Mouse (Mus musculus): ENCODE data around the gene Filip1.
"Not testable (repeated sequence)": the region's sequence is repeated elsewhere in the genome, so short reads cannot be mapped to it uniquely, and the experiment has no call there.

The Filip1 gene

GRCm38 (mm10) chr9:80012751-80013150 is at the start of gene Filip1:
Gene Filip1, minus strand, starts transcription at chr9:80012851.
- no peak for DNase-seq (ENCODE audit: low spot score in 2 of 2)

- no peak for DNase-seq (ENCODE audit: low spot score in 2 of 2)
Measured at GRCm38 (mm10) chr9:80057690-80058089, 45.0 kb upstream of the Filip1 start.

GRCm38 (mm10) chr9:80052951-80053350 is 40.3 kb upstream of the Filip1 start:
- DNase-seq (ENCODE audit: low spot score in 2 of 2), result no peak

GRCm38 (mm10) chr9:80049271-80049670 is 36.6 kb upstream of the Filip1 start:
- not testable (repeated sequence) for DNase-seq (ENCODE audit: low spot score in 2 of 2)

- DNase-seq (ENCODE audit: low spot score in 2 of 2), result not testable (repeated sequence)
Measured at GRCm38 (mm10) chr9:80044301-80044700, 31.6 kb upstream of the Filip1 start.

GRCm38 (mm10) chr9:80039296-80039815 is 26.7 kb upstream of the Filip1 start:
- DNase-seq (ENCODE audit: low spot score in 2 of 2), result no peak

GRCm38 (mm10) chr9:80037997-80038383 is 25.3 kb upstream of the Filip1 start:
- no peak for DNase-seq (ENCODE audit: low spot score in 2 of 2)

- DNase-seq (ENCODE audit: low spot score in 2 of 2), result no peak
Measured at GRCm38 (mm10) chr9:80037262-80037996, 24.8 kb upstream of the Filip1 start.

GRCm38 (mm10) chr9:80026581-80027021 is 13.9 kb upstream of the Filip1 start:
- DNase-seq (ENCODE audit: low spot score in 2 of 2), result no peak

- peak; percentile 35 to 67 for DNase-seq (ENCODE audit: low spot score in 2 of 2)
Measured at GRCm38 (mm10) chr9:80026017-80026416, 13.4 kb upstream of the Filip1 start.

- not testable (repeated sequence) for DNase-seq (ENCODE audit: low spot score in 2 of 2)
Measured at GRCm38 (mm10) chr9:80025347-80025746, 12.7 kb upstream of the Filip1 start.

- no peak for DNase-seq (ENCODE audit: low spot score in 2 of 2)
Measured at GRCm38 (mm10) chr9:80022821-80023220, 10.2 kb upstream of the Filip1 start.

GRCm38 (mm10) chr9:80021648-80022047 is 9.0 kb upstream of the Filip1 start:
- no peak for DNase-seq (ENCODE audit: low spot score in 2 of 2)

GRCm38 (mm10) chr9:80020429-80020828 is 7.8 kb upstream of the Filip1 start:
- no peak for DNase-seq (ENCODE audit: low spot score in 2 of 2)

GRCm38 (mm10) chr9:80012016-80012415 is 635 bp downstream of the Filip1 start:
- DNase-seq (ENCODE audit: low spot score in 2 of 2), result no peak

- DNase-seq (ENCODE audit: low spot score in 2 of 2), result peak; percentile 86 to 92
Measured at GRCm38 (mm10) chr9:80002394-80003188, 10.1 kb downstream of the Filip1 start.

GRCm38 (mm10) chr9:79997282-79997681 is 15.4 kb downstream of the Filip1 start:
- no peak for DNase-seq (ENCODE audit: low spot score in 2 of 2)

- no peak for DNase-seq (ENCODE audit: low spot score in 2 of 2)
Measured at GRCm38 (mm10) chr9:79994296-79994695, 18.4 kb downstream of the Filip1 start.

- DNase-seq (ENCODE audit: low spot score in 2 of 2), result no peak
Measured at GRCm38 (mm10) chr9:79993066-79993465, 19.6 kb downstream of the Filip1 start.

- DNase-seq (ENCODE audit: low spot score in 2 of 2), result no peak
Measured at GRCm38 (mm10) chr9:79990456-79991017, 22.1 kb downstream of the Filip1 start.

- DNase-seq (ENCODE audit: low spot score in 2 of 2), result no peak
Measured at GRCm38 (mm10) chr9:79989703-79990102, 22.9 kb downstream of the Filip1 start.

GRCm38 (mm10) chr9:79989061-79989460 is 23.6 kb downstream of the Filip1 start:
- no peak for DNase-seq (ENCODE audit: low spot score in 2 of 2)
